Mouse (Mus musculus) retina, postnatal 1 day (tissue): ENCODE measurements around the gene Oit3.
A peak's percentile ranks its signal among the peaks of the same experiment; 100 is the strongest.

ENCODE experiments used
- DNase-seq: peaks from one replicate; pipeline ENCODE4 v3.0.0-alpha.2; 2012

The Oit3 gene

DNA sequence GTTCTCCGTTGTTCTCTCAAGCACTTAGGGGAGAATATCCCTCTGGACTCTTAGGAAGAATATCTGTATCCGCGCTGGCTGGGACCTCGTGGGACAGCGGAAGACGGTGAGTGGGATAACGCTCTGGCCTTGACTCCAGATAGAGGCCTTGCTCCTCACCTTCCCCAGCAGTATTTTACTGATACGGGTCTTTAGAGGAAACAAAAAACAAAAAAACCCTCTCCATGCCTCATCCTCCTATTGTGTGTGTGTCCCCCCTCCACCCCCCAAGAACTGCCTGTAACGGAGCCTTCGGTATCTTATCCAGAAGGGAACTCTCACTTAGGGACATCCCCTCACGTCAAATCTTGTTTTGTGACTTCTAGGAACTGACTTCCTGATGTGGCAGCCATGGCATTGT is at the start of gene Oit3:
Gene Oit3, minus strand, starts transcription at position 44 of the 400 bp plus-strand sequence.
- no peak for DNase-seq

GRCm38 (mm10) chr10:59490920-59491319 is 49.3 kb upstream of the Oit3 start:
- no peak for DNase-seq

- no peak for DNase-seq
Observed at GRCm38 (mm10) chr10:59489411-59489810, 47.8 kb upstream of the Oit3 start.

- DNase-seq, result no peak
Observed at GRCm38 (mm10) chr10:59487351-59487750, 45.8 kb upstream of the Oit3 start.

GRCm38 (mm10) chr10:59484318-59484717 is 42.7 kb upstream of the Oit3 start:
- no peak for DNase-seq

- no peak for DNase-seq
Observed at GRCm38 (mm10) chr10:59481381-59481780, 39.8 kb upstream of the Oit3 start.

- DNase-seq, result no peak
Observed at GRCm38 (mm10) chr10:59470451-59470850, 28.9 kb upstream of the Oit3 start.

DNA sequence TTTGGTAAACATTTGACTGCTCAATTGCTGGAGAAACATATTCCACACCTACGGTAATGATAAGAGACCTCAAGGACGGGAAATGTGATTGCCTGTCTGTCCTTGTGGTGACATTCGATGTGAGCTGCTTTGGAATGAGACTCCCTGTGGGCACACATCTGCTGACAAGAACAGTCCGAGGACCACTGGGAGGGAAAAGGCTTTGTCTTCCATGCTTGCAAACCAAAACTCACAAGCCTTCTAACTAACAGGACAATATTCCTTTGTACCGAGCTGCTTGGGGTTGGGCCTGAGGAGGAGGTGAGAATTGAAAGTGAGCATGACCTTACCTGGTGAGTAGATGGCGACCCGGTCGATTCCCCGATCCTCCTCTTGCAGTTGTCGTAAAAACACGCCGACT is 25.7 kb upstream of the Oit3 start:
- no peak for DNase-seq

DNA sequence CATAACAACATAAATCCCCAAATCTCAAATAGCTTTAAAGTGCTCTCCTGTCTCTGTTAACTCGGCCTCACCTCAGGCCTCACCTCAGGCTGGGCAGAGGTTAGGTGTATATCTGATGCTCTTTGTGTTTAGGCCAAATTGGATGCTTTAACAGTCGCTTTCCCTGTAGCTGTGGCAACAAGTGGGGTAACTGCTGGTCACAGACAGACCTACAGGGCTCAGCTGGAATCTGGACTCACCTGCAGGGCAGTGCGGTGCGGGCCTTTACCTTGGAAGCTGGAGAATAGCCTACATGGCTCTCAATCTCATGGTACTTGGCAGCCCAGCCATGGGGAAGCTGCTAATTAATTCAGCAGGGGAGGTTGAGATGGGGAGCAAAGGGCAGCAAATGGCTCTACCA is 25.0 kb upstream of the Oit3 start:
- DNase-seq, result no peak

- DNase-seq, result no peak
Observed at GRCm38 (mm10) chr10:59465546-59465945, 24.0 kb upstream of the Oit3 start.

- no peak for DNase-seq
Observed at GRCm38 (mm10) chr10:59462307-59462706, 20.7 kb upstream of the Oit3 start.

- DNase-seq, result no peak
Observed at GRCm38 (mm10) chr10:59459767-59460166, 18.2 kb upstream of the Oit3 start.

GRCm38 (mm10) chr10:59454631-59455030 is 13.1 kb upstream of the Oit3 start:
- no peak for DNase-seq

- DNase-seq, result peak; percentile 73
Observed at GRCm38 (mm10) chr10:59451839-59452238, 10.3 kb upstream of the Oit3 start.

DNA sequence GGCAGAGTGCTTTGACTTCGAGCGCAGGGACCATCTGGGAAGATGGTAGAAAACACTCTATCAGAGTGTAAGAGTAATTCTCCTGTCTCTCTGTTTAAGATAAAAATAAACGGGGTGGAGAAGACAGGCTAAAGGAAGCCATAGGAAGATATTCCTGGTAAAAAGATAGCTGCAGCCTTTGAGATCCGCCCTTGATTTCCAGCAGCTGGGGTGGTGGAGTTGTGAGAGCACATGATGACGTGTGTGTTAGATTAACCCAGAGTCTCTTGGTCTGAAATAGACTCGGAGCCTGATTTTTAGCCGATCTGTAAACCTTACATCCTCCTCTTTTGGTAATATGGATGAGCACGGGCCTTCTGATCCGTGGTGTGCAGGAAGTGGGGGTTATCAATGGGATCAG is 6.0 kb upstream of the Oit3 start:
- no peak for DNase-seq

DNA sequence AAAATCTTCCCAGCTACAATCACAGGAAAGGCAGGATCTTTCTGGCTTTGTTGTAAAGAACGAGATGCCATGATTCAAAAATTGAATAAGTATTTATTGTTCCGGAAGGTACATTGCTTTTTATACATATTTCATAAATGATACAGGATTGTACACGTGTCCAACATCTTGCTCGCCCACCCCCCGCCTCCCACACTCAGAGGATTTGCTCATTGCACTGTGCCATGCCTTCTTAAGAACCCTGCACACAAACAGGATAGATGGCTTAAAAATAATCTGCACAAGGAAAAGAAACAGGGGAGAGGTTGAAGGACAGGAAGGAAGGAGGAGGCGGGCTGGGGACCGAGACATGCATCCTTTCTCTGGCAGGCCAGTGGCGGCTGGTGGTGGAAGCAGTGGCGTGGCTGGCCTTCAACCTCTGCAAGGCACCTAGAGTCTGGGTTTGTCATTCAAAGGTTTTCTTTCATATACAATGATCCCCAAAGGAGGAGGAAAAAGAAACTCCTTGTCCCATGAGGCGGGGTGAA is 5.4 kb upstream of the Oit3 start:
- no peak for DNase-seq

DNA sequence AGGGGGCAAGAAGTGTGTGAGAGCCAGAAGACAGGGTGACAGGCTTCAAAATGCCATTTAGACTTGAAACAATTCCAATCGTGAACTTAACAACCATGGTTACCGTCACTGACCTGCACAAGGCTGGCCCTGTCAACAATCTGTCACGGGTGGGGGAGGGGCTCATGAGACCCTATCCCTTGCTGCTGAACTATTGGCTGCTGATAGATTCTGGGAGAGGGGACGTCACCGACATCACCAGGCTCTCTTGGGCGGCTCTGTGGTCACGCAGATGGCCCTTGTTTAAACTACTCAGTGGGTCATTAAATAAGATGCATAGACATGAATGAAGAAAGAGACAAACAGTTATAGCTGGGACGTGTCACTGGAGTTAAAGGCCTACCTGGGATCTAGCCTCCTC is 3.1 kb upstream of the Oit3 start:
- DNase-seq, result no peak

DNA sequence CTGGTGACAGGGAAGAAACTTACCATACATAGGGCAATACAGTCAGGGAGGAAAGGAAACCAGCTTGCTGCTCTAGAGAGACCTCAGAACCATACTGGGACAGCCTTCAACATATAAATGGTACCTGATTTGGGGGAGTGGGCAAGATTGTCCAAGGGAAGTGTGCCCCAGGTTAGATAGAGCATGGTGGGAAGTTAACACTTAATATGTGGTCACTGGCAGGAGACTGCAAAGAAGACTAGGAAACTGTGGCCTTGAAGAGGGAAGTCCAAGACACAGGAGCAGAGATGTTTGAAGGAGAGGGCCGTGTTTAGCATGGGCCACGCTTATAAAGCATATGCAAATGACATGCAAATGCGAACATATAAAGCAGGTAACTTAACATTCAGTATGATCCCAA is 2.5 kb upstream of the Oit3 start:
- DNase-seq, result no peak

GRCm38 (mm10) chr10:59443212-59443611 is 1.6 kb upstream of the Oit3 start:
- no peak for DNase-seq

DNA sequence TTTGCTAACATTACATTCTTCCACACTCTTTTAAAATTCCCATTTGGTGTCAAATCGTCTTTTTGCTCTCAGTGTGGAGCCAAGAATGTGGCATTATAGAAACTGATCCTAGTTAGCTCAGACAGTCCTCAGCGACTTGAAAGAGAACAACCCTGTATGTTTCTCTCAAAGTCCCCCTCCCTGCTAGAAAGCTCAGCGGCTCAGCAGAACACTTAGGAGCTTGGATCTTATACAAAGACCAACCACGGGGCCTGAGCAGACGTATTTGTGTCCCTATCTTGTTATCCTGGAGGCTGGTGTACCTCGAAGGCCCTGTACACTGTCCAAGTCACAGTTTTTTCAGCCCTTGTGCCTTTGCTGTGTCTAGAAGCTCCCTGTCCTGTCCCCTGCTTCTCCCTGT is 1.4 kb downstream of the Oit3 start:
- DNase-seq, result no peak

- no peak for DNase-seq
Observed at GRCm38 (mm10) chr10:59439508-59439931, 2.1 kb downstream of the Oit3 start.

GRCm38 (mm10) chr10:59438651-59439050 is 2.9 kb downstream of the Oit3 start:
- no peak for DNase-seq

DNA sequence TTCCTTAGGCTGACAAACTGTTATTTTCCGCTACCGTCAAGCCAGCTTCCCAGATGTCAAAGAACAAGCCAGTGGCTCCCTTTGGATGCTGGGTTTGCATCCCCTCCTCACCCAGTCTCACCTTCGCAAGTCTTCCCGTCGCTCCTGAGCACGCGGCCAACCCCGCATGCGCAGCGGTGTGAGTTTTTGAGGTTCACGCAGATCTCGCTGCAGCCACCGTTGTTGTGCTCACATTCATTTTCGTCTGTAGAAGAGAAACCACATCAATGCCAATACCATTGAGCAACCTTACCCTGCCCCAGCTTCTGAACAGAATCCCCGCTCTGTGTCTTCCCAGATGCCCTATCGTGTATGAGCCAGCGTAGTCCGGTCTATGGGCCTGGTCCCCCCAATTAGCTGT is 5.8 kb downstream of the Oit3 start:
- DNase-seq, result no peak

DNA sequence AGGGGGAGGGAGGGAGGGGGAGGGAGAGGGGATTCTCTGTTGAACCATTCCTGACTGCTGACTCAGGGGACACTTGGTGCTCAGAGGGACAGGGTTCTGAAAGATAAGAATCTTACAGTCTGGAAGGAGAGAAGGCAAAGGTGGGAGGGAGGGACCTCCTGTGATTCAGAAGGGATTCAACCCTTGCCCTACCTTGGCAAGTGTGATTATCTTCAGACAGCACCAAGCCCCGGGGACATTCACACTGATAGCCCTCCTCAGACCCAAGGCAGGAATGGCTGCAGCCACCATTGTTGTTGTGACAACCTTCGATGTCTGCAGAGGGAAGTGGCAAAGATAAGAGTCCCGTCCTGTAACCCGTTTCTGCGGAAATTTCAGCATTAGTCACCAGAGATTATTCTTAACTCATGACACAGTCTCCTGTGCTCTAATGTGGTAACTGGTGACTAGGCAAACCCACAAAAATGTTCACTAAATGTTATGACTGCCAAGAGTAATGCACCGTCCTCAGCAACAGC is 10.8 kb downstream of the Oit3 start:
- no peak for DNase-seq

DNA sequence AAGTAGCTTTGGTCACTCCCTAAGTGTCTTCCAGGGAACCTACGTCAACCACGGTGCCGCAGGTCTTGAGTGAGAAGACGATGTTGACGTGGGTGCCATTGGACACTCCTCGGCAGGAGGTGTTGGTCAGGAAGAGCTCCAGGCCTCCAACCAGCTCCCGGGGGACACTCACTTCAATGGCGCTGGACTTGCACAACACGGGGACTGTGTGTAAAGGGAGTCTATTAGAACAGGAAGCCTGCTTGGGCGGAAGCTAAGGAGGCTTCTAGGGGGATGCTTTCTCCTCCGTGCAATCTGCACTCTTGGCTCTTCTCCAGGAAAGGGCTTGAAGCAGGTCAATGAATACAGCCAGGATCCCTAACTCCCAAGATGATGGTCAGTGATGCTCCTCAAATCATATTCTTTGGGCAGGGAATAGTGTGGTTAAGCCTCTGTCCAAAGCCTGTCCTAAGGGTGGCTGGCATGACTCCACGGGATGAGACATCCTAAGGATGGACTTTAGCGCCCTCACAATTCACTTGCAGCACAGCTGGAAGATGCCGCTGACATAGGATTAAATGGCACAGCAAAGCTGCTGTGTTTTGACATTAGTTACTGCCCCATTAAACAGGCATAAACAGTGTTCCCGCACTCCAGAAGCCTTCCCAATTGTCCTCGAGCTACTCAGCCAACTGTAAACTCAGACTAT is 12.0 kb downstream of the Oit3 start:
- DNase-seq, result peak; percentile 19
